Mouse (Mus musculus) kidney, embryonic 16.5 days (tissue): ENCODE data around the gene Zwint. TPM values are rescaled to one million over a fixed set of nuclear protein-coding genes. Genes with fewer than 3 reads are reported as not detected.

Source experiments
- ATAC-seq: fragments of 200-750 bp; cut with Nextera tagmentation; 2 replicates; pipeline ENCODE4 v1.8.0; 2017; ENCODE audit warnings: moderate TSS enrichment; ENCODE audit not compliant: low FRiP score, low TSS enrichment
- H3K27ac ChIP-seq: fragments of 300-500 bp; sonication (generic); 2 replicates; pipeline ENCODE4 v1.5.1; 2014; ENCODE audit warnings: low read length
- H3K27me3 ChIP-seq: fragments of 300-500 bp; sonication (generic); 2 replicates; pipeline ENCODE4 v1.6.1; 2014; ENCODE audit warnings: low read length, control low read depth, mixed read lengths; ENCODE audit not compliant: insufficient read depth
- H3K36me3 ChIP-seq: fragments of 300-500 bp; sonication (generic); 2 replicates; pipeline ENCODE4 v1.6.1; 2014; ENCODE audit warnings: low read length, control low read depth, mixed read lengths; ENCODE audit not compliant: insufficient read depth
- H3K4me1 ChIP-seq: fragments of 300-500 bp; sonication (generic); 2 replicates; pipeline ENCODE4 v1.6.1; 2014; ENCODE audit warnings: low read length, control low read depth, mixed read lengths; ENCODE audit not compliant: insufficient read depth
- H3K4me2 ChIP-seq: fragments of 300-500 bp; sonication (generic); replicated peaks from 2 replicates; pipeline ENCODE4 v1.6.1; 2014; ENCODE audit warnings: low read depth, low read length
- H3K4me3 ChIP-seq: fragments of 300-500 bp; sonication (generic); 2 replicates; pipeline ENCODE4 v1.5.1; 2014; ENCODE audit warnings: mild to moderate bottlenecking, low read length
- H3K9ac ChIP-seq: fragments of 300-500 bp; sonication (generic); replicated peaks from 2 replicates; pipeline ENCODE4 v1.6.1; 2014; ENCODE audit warnings: low read length
- H3K9me3 ChIP-seq: fragments of 300-500 bp; sonication (generic); 2 replicates; pipeline ENCODE4 v1.6.1; 2016; ENCODE audit warnings: low read length, control low read depth
- WGBS: fragments of 180-500 bp; shearing (Covaris S2); extraction: QIAGEN DNeasy Blood & Tissue Kit; methylation state at CpG from one replicate; pipeline ENCODE4 v1.1.7; 2014; 5-methylcytosine and 5-hydroxymethylcytosine counted together
- polyA plus RNA-seq: library from polyadenylated mRNA; unstranded; fragments of >200 nt; fragmentation: Nextera tagmentation; extraction: Ambion mirVana; gene quantifications from 2 replicates; pipeline ENCODE4 v1.2.1, GENCODE M21; 2015

The Zwint gene
- polyA plus RNA-seq, 1 experiment from 2014 or later: 250 TPM

- H3K9ac ChIP-seq: no peak overlapping the region
- H3K4me2 ChIP-seq: no peak overlapping the region
- ATAC-seq: no peak
- peaks cover 12% of the 10 kb centered on the region for H3K4me1 ChIP-seq
- H3K27ac ChIP-seq: no peak overlapping the region
- 93% methylated on average over 5 of the region's 5 CpGs for WGBS
- H3K4me3 ChIP-seq: no peak overlapping the region
- no peaks in the 10 kb centered on the region for H3K9me3 ChIP-seq
- H3K27me3 ChIP-seq: no peaks in the 10 kb centered on the region
- peaks cover 46% of the 10 kb centered on the region for H3K36me3 ChIP-seq
Observed at GRCm38 (mm10) chr10:72659198-72659597, 4.6 kb downstream of the Zwint start.

DNA sequence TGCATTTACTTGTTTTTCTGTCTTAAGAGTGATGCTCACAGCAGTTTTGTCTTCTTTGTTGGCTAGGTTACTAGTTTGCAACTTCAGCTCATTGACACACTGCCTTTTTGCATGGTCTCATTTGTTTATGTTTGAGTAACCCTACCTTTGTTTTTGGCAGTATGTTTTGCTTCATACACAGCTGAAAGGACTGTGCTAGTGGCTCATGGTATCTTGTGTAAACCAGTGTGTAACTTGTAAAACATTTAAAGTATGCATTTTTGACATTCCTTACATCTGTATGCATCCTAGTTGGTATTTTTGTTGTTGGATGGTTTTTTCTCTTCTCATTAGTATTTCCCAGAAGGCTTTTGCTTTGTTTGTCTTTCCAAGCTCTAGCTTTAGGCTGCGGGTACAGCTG, 5.7 kb downstream of the Zwint start:
- Histone ChIP-seq H3K4me1 (peaks cover 10% of the 10 kb centered on the region), H3K4me2 (no peak overlapping the region), H3K36me3 (peaks cover 50% of the 10 kb centered on the region), H3K9me3 (no peaks in the 10 kb centered on the region), H3K4me3 (no peak overlapping the region), H3K9ac (no peak overlapping the region), H3K27ac (no peak overlapping the region), H3K27me3 (no peaks in the 10 kb centered on the region)
- no peak for ATAC-seq
- WGBS: 96% methylated on average over 1 of the region's 1 CpGs

GRCm38 (mm10) chr10:72667856-72668255, 13.2 kb downstream of the Zwint start:
- Histone ChIP-seq H3K4me1 (no peaks in the 10 kb centered on the region), H3K9me3 (no peaks in the 10 kb centered on the region), H3K4me3 (no peak overlapping the region), H3K27me3 (no peaks in the 10 kb centered on the region), H3K36me3 (peaks cover 28% of the 10 kb centered on the region), H3K9ac (no peak overlapping the region), H3K27ac (no peak overlapping the region), H3K4me2 (no peak overlapping the region)
- WGBS: 94% methylated on average over 5 of the region's 5 CpGs
- no peak for ATAC-seq

GRCm38 (mm10) chr10:72669086-72669485, 14.4 kb downstream of the Zwint start:
- WGBS: 72% methylated on average over 1 of the region's 1 CpGs
- H3K9ac ChIP-seq: no peak overlapping the region
- 0 out of 2 replicates have a peak, but pooled peaks cover 3% of the 10 kb centered on the region for H3K9me3 ChIP-seq
- no peak overlapping the region for H3K4me3 ChIP-seq
- no peak overlapping the region for H3K27ac ChIP-seq
- no peaks in the 10 kb centered on the region for H3K4me1 ChIP-seq
- no peaks in the 10 kb centered on the region for H3K27me3 ChIP-seq
- H3K36me3 ChIP-seq: peaks cover 25% of the 10 kb centered on the region
- H3K4me2 ChIP-seq: no peak overlapping the region
- no peak for ATAC-seq

GRCm38 (mm10) chr10:72675971-72676370, 21.3 kb downstream of the Zwint start:
- H3K9me3 ChIP-seq: 0 out of 2 replicates have a peak, but pooled peaks cover 7% of the 10 kb centered on the region
- no peak overlapping the region for H3K4me3 ChIP-seq
- 92% methylated on average over 6 of the region's 6 CpGs for WGBS
- H3K9ac ChIP-seq: no peak overlapping the region
- no peaks in the 10 kb centered on the region for H3K4me1 ChIP-seq
- H3K27me3 ChIP-seq: no peaks in the 10 kb centered on the region
- no peak overlapping the region for H3K4me2 ChIP-seq
- no peak for ATAC-seq
- H3K27ac ChIP-seq: no peak overlapping the region
- peaks cover 9% of the 10 kb centered on the region for H3K36me3 ChIP-seq

DNA sequence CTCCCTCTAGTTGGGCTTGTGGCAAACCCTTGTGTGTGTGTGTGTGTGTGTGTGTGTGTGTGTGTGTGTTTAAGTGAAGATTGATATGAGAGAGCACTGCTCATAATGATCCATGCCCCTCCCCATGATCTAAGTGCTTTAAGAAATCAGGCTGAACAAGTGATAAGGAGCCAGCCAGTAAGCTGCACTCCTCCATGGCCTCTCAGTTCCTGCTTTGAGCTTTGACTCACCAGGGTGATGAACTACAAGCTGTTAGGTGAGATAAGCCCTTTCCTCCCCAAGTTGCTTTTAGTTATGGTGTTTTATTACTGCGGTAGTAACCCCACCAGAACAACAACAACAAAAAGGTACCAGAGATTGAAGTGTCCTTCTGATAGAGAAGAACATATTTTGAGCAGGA, 21.9 kb downstream of the Zwint start:
- ATAC-seq: no peak
- Histone ChIP-seq H3K27ac (no peak overlapping the region), H3K36me3 (peaks cover 9% of the 10 kb centered on the region), H3K9ac (no peak overlapping the region), H3K27me3 (no peaks in the 10 kb centered on the region), H3K4me3 (no peak overlapping the region), H3K4me2 (no peak overlapping the region), H3K4me1 (no peaks in the 10 kb centered on the region), H3K9me3 (0 out of 2 replicates have a peak, but pooled peaks cover 7% of the 10 kb centered on the region)
- 82% methylated on average over 1 of the region's 1 CpGs for WGBS

DNA sequence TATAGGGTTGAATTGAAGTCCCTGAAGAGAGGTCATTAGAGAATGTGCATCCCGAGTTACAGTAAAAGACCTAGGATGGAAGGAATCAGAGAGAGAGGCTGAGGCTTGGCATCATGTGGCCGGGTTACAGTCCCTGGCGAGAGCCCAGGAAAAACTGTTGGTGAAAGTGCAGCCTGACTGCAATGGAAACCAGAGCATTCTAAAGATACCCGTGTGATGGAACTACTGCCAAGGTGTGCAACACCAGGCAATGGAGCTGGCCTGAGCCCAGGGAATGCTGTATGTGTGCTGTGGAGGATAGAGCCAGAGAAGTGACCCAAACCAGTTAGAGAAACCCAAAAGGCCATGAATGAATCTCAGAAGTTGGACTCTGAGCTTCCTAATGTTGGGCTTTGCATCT, 24.4 kb downstream of the Zwint start:
- peaks cover 6% of the 10 kb centered on the region for H3K36me3 ChIP-seq
- H3K27ac ChIP-seq: no peak overlapping the region
- H3K9ac ChIP-seq: no peak overlapping the region
- 0 out of 2 replicates have a peak, but pooled peaks cover 4% of the 10 kb centered on the region for H3K9me3 ChIP-seq
- no peak overlapping the region for H3K4me2 ChIP-seq
- 93% methylated on average over 4 of the region's 4 CpGs for WGBS
- no peaks in the 10 kb centered on the region for H3K4me1 ChIP-seq
- H3K4me3 ChIP-seq: no peak overlapping the region
- H3K27me3 ChIP-seq: no peaks in the 10 kb centered on the region
- no peak for ATAC-seq

DNA sequence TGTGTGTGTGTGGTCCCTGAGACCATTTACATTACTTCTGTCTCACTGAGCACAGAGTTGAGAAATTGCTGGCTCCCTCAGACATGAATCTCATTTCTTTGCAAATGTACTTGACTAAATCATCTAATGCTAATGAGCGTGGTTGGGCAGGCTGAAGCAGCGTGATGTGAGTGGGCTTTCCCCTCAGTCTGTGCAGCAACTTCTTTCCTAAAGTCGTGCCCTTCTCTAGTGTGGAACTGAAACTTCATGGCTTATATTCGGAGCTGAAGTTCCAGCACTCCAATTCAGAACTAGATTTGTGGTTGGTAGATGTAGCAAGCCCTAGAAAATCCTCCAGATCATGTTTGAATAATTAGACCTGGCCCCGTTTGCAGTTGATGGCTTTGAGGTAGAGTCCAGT, 46.4 kb downstream of the Zwint start:
- Histone ChIP-seq H3K27ac (no peak overlapping the region), H3K36me3 (no peaks in the 10 kb centered on the region), H3K4me1 (no peaks in the 10 kb centered on the region), H3K9ac (no peak overlapping the region), H3K4me2 (no peak overlapping the region), H3K27me3 (no peaks in the 10 kb centered on the region), H3K4me3 (no peak overlapping the region), H3K9me3 (no peaks in the 10 kb centered on the region)
- 79% methylated on average over 5 of the region's 5 CpGs for WGBS
- no peak for ATAC-seq

DNA sequence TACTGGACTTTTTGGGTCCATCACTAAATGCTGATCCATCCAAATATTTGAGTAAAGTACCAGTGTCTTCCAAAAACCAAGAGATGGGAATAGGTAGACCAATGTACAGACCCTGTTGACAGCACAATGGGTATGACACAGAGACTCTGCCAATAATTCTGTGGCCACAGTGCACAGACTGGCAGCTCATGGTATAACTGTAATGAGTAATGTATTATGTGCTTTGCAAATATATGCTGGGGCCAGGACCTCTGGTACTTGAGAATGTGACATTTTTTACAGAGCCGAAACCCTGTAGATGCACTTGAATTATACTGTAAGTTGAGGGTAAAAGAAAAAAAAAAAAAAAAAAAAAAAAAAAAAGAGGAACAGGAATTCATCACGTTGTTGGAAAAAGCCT, 59.1 kb downstream of the Zwint start:
- no peak for ATAC-seq
- no peak overlapping the region for H3K9ac ChIP-seq
- no peak overlapping the region for H3K4me3 ChIP-seq
- 69% methylated on average over 2 of the region's 2 CpGs for WGBS
- no peak overlapping the region for H3K27ac ChIP-seq
- no peaks in the 10 kb centered on the region for H3K9me3 ChIP-seq
- H3K4me2 ChIP-seq: no peak overlapping the region
- H3K27me3 ChIP-seq: no peaks in the 10 kb centered on the region
- H3K4me1 ChIP-seq: no peaks in the 10 kb centered on the region
- no peaks in the 10 kb centered on the region for H3K36me3 ChIP-seq
